Mouse (Mus musculus) erythroid progenitor cell, adult 5-6 weeks (primary cell): ENCODE data around the gene Hoxc8. TPM values are rescaled to one million over a fixed set of nuclear protein-coding genes. Genes with fewer than 3 reads are reported as not detected.

Source experiments
- ATAC-seq: replicated peaks from 2 replicates; pipeline ENCODE4 v1.8.0; 2016; ENCODE audit warnings: moderate number of reproducible peaks, mild to moderate bottlenecking, moderate TSS enrichment, inconsistent platforms; ENCODE audit not compliant: poor library complexity, low FRiP score, severe bottlenecking
- total RNA-seq, 2 experiments: library from RNA; stranded (forward) in 1 of 2; stranded (reverse) in 1 of 2; fragments of 150-400 nt in 1 of 2; fragments of 186-747, 209-891 nt in 1 of 2; gene quantifications; 2 replicates each; pipeline versions ENCODE4 v1.2.3 to v1.2.4; 2015 to 2017; ENCODE audit warnings: low replicate concordance in 2 of 2

Gene Hoxc8
- total RNA-seq, 2 experiments from 2014 or later = not detected

- ATAC-seq = no peak
Measured at GRCm38 (mm10) chr15:103027266-103028235, 37.1 kb downstream of the Hoxc8 start.

GRCm38 (mm10) chr15:103028916-103029512 is 38.6 kb downstream of the Hoxc8 start:
- ATAC-seq = no peak

GRCm38 (mm10) chr15:103030142-103030541 is 39.7 kb downstream of the Hoxc8 start:
- ATAC-seq = no peak

GRCm38 (mm10) chr15:103032167-103032566 is 41.8 kb downstream of the Hoxc8 start:
- ATAC-seq = no peak

- no peak for ATAC-seq
Measured at GRCm38 (mm10) chr15:103032646-103033575, 42.5 kb downstream of the Hoxc8 start.

- no peak for ATAC-seq
Measured at GRCm38 (mm10) chr15:103034043-103034806, 43.8 kb downstream of the Hoxc8 start.

- no peak for ATAC-seq
Measured at GRCm38 (mm10) chr15:103034807-103035547, 44.6 kb downstream of the Hoxc8 start.

- no peak for ATAC-seq
Measured at GRCm38 (mm10) chr15:103035548-103035881, 45.1 kb downstream of the Hoxc8 start.

- no peak for ATAC-seq
Measured at GRCm38 (mm10) chr15:103037579-103037978, 47.2 kb downstream of the Hoxc8 start.

- no peak for ATAC-seq
Measured at GRCm38 (mm10) chr15:103038701-103039480, 48.5 kb downstream of the Hoxc8 start.

GRCm38 (mm10) chr15:103039609-103040008 is 49.2 kb downstream of the Hoxc8 start:
- no peak for ATAC-seq

GRCm38 (mm10) chr15:103040601-103041000 is 50.2 kb downstream of the Hoxc8 start:
- ATAC-seq = no peak

GRCm38 (mm10) chr15:103041613-103042012 is 51.2 kb downstream of the Hoxc8 start:
- ATAC-seq = no peak

- ATAC-seq = no peak
Measured at GRCm38 (mm10) chr15:103042209-103042608, 51.8 kb downstream of the Hoxc8 start.
